Mouse (Mus musculus) lung, postnatal 0 days (tissue): ENCODE measurements at regions not wholly inside any gene's neighbourhood (a gene's known extent, or its start where the extent isn't known, plus 50 kb on each side); places are given as distances from the start of the nearest gene placed in this dataset.

Source experiments
- CTCF ChIP-seq: IDR thresholded peaks from 2 replicates; pipeline ENCODE4 v1.5.1; 2016; ENCODE audit warnings: antibody characterized with exemption, mild to moderate bottlenecking
- EP300 ChIP-seq: IDR thresholded peaks from 2 replicates; pipeline ENCODE4 v1.6.1; 2016; ENCODE audit warnings: antibody characterized with exemption, mild to moderate bottlenecking, control low read depth

GRCm38 (mm10) chr14:80486605-80487004 is 502.7 kb downstream of the Olfm4 start:
- TF ChIP-seq CTCF (no peak), EP300 (no peak)
